Mouse (Mus musculus): ENCODE data around the gene Slc35d2.

- TF ChIP-seq CTCF (IDR thresholded peaks at IDR 0.05; ENCODE audit: low read depth, low read length) (no peak), POLR2A (IDR thresholded peaks at IDR 0.05; ENCODE audit: extremely low read depth, insufficient read depth, low read length) (no peak)
Measured at GRCm38 (mm10) chr13:64092752-64093151, 36.4 kb downstream of the Slc35d2 start.

Measured in liver, adult 2 months (tissue).